Mouse (Mus musculus): ENCODE measurements around the gene Gm14137. TPM values are rescaled to one million over a fixed set of nuclear protein-coding genes. Genes with fewer than 3 reads are reported as not detected.

The Gm14137 gene
- total and polyA plus RNA-seq, 3 experiments, result 2.3 to 9.2 (median 3.3) TPM

- Histone ChIP-seq H3K4me3 (replicated peaks in 1 of 3; ENCODE audit: low read depth in 2 of 3, low read length in 2 of 3, poor library complexity in 1 of 3) (peak overlapping the region; percentile 20 to 54 (median 29)), H3K9ac (ENCODE audit: insufficient read depth, low read depth) (0 out of 2 replicates have a peak overlapping the region, but pooled peaks have one; percentile 62), H3K4me2 (ENCODE audit: insufficient read depth, low read depth, poor library complexity, severe bottlenecking) (peak overlapping the region; percentile 85), H3K79me2 (replicated peaks; ENCODE audit: control insufficient read depth, extremely low read depth, insufficient read depth, poor library complexity, severe bottlenecking) (no peaks in the 10 kb centered on the region; the same call in 1 of the 2 replicates), H3K4me1 (ENCODE audit: control insufficient read depth in 1 of 2, insufficient read depth in 2 of 2) (peaks cover 34 to 78% of the 10 kb centered on the region in 2 experiments), H3K36me3 (replicated peaks in 1 of 2; ENCODE audit: control insufficient read depth in 1 of 2, insufficient read depth in 1 of 2, low read length in 1 of 2) (peaks cover 19 to 39% of the 10 kb centered on the region in 2 experiments), H3K27ac (ENCODE audit: insufficient read depth, low read depth) (peak overlapping the region; percentile 81), H3K27me3 (replicated peaks) (no peaks in the 10 kb centered on the region), H3K9me3 (replicated peaks; ENCODE audit: low read length) (peaks cover 5% of the 10 kb centered on the region)
- DNase-seq (ENCODE audit: extremely low read depth), result no peak
- 0 out of 2 replicates have a peak, but pooled peaks have one; percentile 2 for TF ChIP-seq RCOR1 (conservative IDR thresholded peaks at IDR 0.05; ENCODE audit: low read depth, low read length)
- peak; percentile 13; the same call in 1 of the 2 replicates for TF ChIP-seq SMC3 (IDR thresholded peaks at IDR 0.05; ENCODE audit: low read depth, low read length)
- peak in 1 of 2 experiments; percentile 53; a peak in 2 of 4 replicates for TF ChIP-seq CTCF (conservative IDR thresholded peaks at IDR 0.05 in 1 of 2, IDR thresholded peaks at IDR 0.05 in 1 of 2; ENCODE audit: low read depth in 2 of 2, low read length in 2 of 2)
- 0 out of 2 replicates have a peak, but pooled peaks have one; percentile 13 for TF ChIP-seq MYC (IDR thresholded peaks at IDR 0.05; ENCODE audit: low read depth, low read length)
- no peak for TF ChIP-seq UBTF (IDR thresholded peaks at IDR 0.05; ENCODE audit: low read depth, low read length)
- TF ChIP-seq POLR2A (IDR thresholded peaks at IDR 0.05; ENCODE audit: low read depth, low read length), result no peak
- dilution Hi-C loops (cut with MboI; ENCODE audit: extremely low pct_ligation_motif_present, extremely low pct_unique_long_range_greater_than_20kb, low sequenced_read_pairs) (no loop called here), in situ Hi-C loops (cut with MboI; ENCODE audit: low pct_ligation_motif_present, low pct_unique_long_range_greater_than_20kb, low sequenced_read_pairs) (loop anchor here (25.0 kb wide), 2 partner anchors 289 to 414 kb away; partner anchors contain the start of genes Ccdc9b and Phgr1)
These were observed 2.5 kb downstream of the Gm14137 start for GRCm38 (mm10) chr2:119176761-119177160.

DNA sequence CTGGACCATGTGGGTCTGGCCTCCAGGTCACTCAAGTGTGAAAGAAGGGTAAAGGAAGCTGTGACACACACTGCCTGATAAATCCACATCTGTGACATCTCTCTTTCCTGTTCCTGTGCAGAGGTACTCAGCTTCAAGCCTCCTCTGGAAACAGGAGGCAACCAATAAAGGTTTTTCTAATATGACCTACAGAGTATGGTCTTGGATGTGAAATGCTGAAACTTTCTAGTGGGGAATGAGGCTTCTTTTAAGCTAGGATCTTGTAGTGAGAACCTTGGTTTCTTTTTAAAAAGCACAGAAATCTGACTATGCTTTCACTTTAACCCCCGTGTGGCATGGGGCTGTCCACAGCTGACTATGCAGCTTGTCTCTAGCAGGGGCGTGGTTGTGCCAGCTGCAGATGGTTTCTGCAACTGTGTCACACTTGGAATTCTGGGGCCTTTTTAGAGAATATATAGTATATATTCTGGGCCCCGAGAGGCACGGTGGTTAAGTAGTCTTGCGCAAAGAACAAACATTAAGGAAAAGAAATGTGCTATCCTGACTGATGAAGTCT is 3.2 kb downstream of the Gm14137 start:
- peaks cover 22 to 38% of the 10 kb centered on the region in 2 experiments for H3K36me3 ChIP-seq (replicated peaks in 1 of 2; ENCODE audit: control insufficient read depth in 1 of 2, insufficient read depth in 1 of 2, low read length in 1 of 2)
- dilution Hi-C loops (cut with MboI; ENCODE audit: extremely low pct_ligation_motif_present, extremely low pct_unique_long_range_greater_than_20kb, low sequenced_read_pairs) (no loop called here), in situ Hi-C loops (cut with MboI; ENCODE audit: low pct_ligation_motif_present, low pct_unique_long_range_greater_than_20kb, low sequenced_read_pairs) (loop anchor here (25.0 kb wide), 2 partner anchors 290 to 415 kb away; partner anchors contain the start of genes Ccdc9b and Phgr1)
- H3K4me3 ChIP-seq (replicated peaks in 1 of 3; ENCODE audit: low read depth in 2 of 3, low read length in 2 of 3, poor library complexity in 1 of 3), result peak overlapping the region in 2 of 3 experiments; percentile 29 to 54
- H3K4me2 ChIP-seq (ENCODE audit: insufficient read depth, low read depth, poor library complexity, severe bottlenecking), result peak overlapping the region; percentile 85; the same call in 1 of the 2 replicates
- H3K27me3 ChIP-seq (replicated peaks), result no peaks in the 10 kb centered on the region
- H3K27ac ChIP-seq (ENCODE audit: insufficient read depth, low read depth), result peak overlapping the region; percentile 81
- H3K9me3 ChIP-seq (replicated peaks; ENCODE audit: low read length), result peaks cover 5% of the 10 kb centered on the region
- DNase-seq (ENCODE audit: extremely low read depth), result peak; percentile 65
- no peaks in the 10 kb centered on the region; the same call in 1 of the 2 replicates for H3K79me2 ChIP-seq (replicated peaks; ENCODE audit: control insufficient read depth, extremely low read depth, insufficient read depth, poor library complexity, severe bottlenecking)
- H3K9ac ChIP-seq (ENCODE audit: insufficient read depth, low read depth), result no peak overlapping the region
- peaks cover 28 to 71% of the 10 kb centered on the region in 2 experiments for H3K4me1 ChIP-seq (ENCODE audit: control insufficient read depth in 1 of 2, insufficient read depth in 2 of 2)
- TF ChIP-seq HCFC1 (IDR thresholded peaks at IDR 0.05; ENCODE audit: low read depth, low read length) (no peak), ZC3H11A (IDR thresholded peaks at IDR 0.05; ENCODE audit: low read depth, low read length) (no peak), RCOR1 (conservative IDR thresholded peaks at IDR 0.05; ENCODE audit: low read depth, low read length) (no peak), EP300 (IDR thresholded peaks at IDR 0.05; ENCODE audit: low read length) (peak; percentile 51), RAD21 (IDR thresholded peaks at IDR 0.05; ENCODE audit: low read depth, low read length) (no peak), BHLHE40 (IDR thresholded peaks at IDR 0.05; ENCODE audit: low read depth, low read length) (no peak), GABPA (IDR thresholded peaks at IDR 0.05; ENCODE audit: insufficient replicate concordance, low read depth, low read length) (no peak), ZKSCAN1 (IDR thresholded peaks at IDR 0.05; ENCODE audit: borderline replicate concordance, low read depth, low read length) (no peak), E2F4 (IDR thresholded peaks at IDR 0.05; ENCODE audit: insufficient replicate concordance, low read depth, low read length) (no peak), USF1 (IDR thresholded peaks at IDR 0.05; ENCODE audit: low read depth, low read length) (no peak), UBTF (IDR thresholded peaks at IDR 0.05; ENCODE audit: low read depth, low read length) (no peak), POLR2AphosphoS2 (IDR thresholded peaks at IDR 0.05; ENCODE audit: low read depth, low read length) (no peak), POLR2A (IDR thresholded peaks at IDR 0.05; ENCODE audit: low read depth, low read length) (no peak), MXI1 (IDR thresholded peaks at IDR 0.05; ENCODE audit: low read depth, low read length) (peak; percentile 46; the same call in 1 of the 2 replicates), NRF1 (IDR thresholded peaks at IDR 0.05; ENCODE audit: low read depth, low read length) (no peak), MEF2A (IDR thresholded peaks at IDR 0.05; ENCODE audit: borderline replicate concordance, low read depth, low read length) (no peak), MAX (IDR thresholded peaks at IDR 0.05; ENCODE audit: low read length) (peak; percentile 27; the same call in 1 of the 2 replicates), ETS1 (conservative IDR thresholded peaks at IDR 0.05; ENCODE audit: low read depth, low read length) (peak; percentile 60), JUND (conservative IDR thresholded peaks at IDR 0.05; ENCODE audit: low read depth, low read length) (no peak), CTCF (conservative IDR thresholded peaks at IDR 0.05 in 1 of 2, IDR thresholded peaks at IDR 0.05 in 1 of 2; ENCODE audit: low read depth in 2 of 2, low read length in 2 of 2) (no peak), SMC3 (IDR thresholded peaks at IDR 0.05; ENCODE audit: low read depth, low read length) (no peak), MAFK (IDR thresholded peaks at IDR 0.05; ENCODE audit: insufficient replicate concordance, low read length) (no peak), TBP (conservative IDR thresholded peaks at IDR 0.05; ENCODE audit: low read depth, low read length) (0 out of 2 replicates have a peak, but pooled peaks have one; percentile 33), JUN (IDR thresholded peaks at IDR 0.05; ENCODE audit: insufficient read depth, low read depth, low read length) (no peak), MAZ (IDR thresholded peaks at IDR 0.05; ENCODE audit: low read depth, low read length) (no peak), ZNF384 (IDR thresholded peaks at IDR 0.05; ENCODE audit: low read depth, low read length) (no peak), ZMIZ1 (IDR thresholded peaks at IDR 0.05; ENCODE audit: low read depth, low read length) (no peak), CHD2 (IDR thresholded peaks at IDR 0.05; ENCODE audit: low read length) (no peak; the same call in 1 of the 2 replicates), SIN3A (IDR thresholded peaks at IDR 0.05; ENCODE audit: low read length) (no peak)
